Mouse (Mus musculus) hindbrain, embryonic 14.5 days (tissue): ENCODE data around the gene Pcsk6. TPM values are rescaled to one million over a fixed set of nuclear protein-coding genes. Genes with fewer than 3 reads are reported as not detected.

ENCODE experiments used
- ATAC-seq: fragments of 200-750 bp; cut with Nextera tagmentation; 2 replicates; pipeline ENCODE4 v1.8.0; 2017; ENCODE audit warnings: moderate number of reproducible peaks, mild to moderate bottlenecking, moderate TSS enrichment, moderate library complexity; ENCODE audit not compliant: low FRiP score
- DNase-seq: peaks from one replicate; pipeline ENCODE4 v3.0.0-alpha.2; 2015; ENCODE audit warnings: low spot score
- H3K27ac ChIP-seq: fragments of 300-500 bp; sonication (generic); 2 replicates; pipeline ENCODE4 v1.5.1; 2014; ENCODE audit warnings: mild to moderate bottlenecking, moderate library complexity
- H3K27me3 ChIP-seq: fragments of 300-500 bp; sonication (generic); 2 replicates; pipeline ENCODE4 v1.6.1; 2014; ENCODE audit warnings: mild to moderate bottlenecking, low read length, mixed read lengths; ENCODE audit not compliant: control insufficient read depth, insufficient read depth
- H3K36me3 ChIP-seq: fragments of 300-500 bp; sonication (generic); replicated peaks from 2 replicates; pipeline ENCODE4 v1.6.1; 2014; ENCODE audit not compliant: control insufficient read depth, insufficient read depth
- H3K4me1 ChIP-seq: fragments of 300-500 bp; sonication (generic); replicated peaks from 2 replicates; pipeline ENCODE4 v1.6.1; 2014; ENCODE audit warnings: antibody characterized with exemption, low read length, mixed read lengths; ENCODE audit not compliant: control insufficient read depth, insufficient read depth
- H3K4me2 ChIP-seq: fragments of 300-500 bp; sonication (generic); replicated peaks from 2 replicates; pipeline ENCODE4 v1.6.1; 2014; ENCODE audit warnings: mild to moderate bottlenecking, moderate library complexity
- H3K4me3 ChIP-seq: fragments of 300-500 bp; sonication (generic); replicated peaks from 2 replicates; pipeline ENCODE4 v1.5.1; 2014; ENCODE audit warnings: mild to moderate bottlenecking, low read length
- H3K9ac ChIP-seq: fragments of 300-500 bp; sonication (generic); 2 replicates; pipeline ENCODE4 v1.6.1; 2014
- H3K9me3 ChIP-seq: fragments of 300-500 bp; sonication (generic); 2 replicates; pipeline ENCODE4 v1.6.1; 2016; ENCODE audit warnings: low read length; ENCODE audit not compliant: control insufficient read depth
- WGBS: fragments of 180-500 bp; shearing (Covaris S2); extraction: QIAGEN DNeasy Blood & Tissue Kit; methylation state at CpG from one replicate; pipeline ENCODE4 v1.1.7; 2014; 5-methylcytosine and 5-hydroxymethylcytosine counted together
- polyA plus RNA-seq: library from polyadenylated mRNA; unstranded; fragments of >200 nt; fragmentation: Nextera tagmentation; extraction: Ambion mirVana; gene quantifications from 2 replicates; pipeline ENCODE4 v1.2.1, GENCODE M21; 2014

Pcsk6 gene
- polyA plus RNA-seq, 1 experiment from 2014 or later: 1.9 TPM

GRCm38 (mm10) chr7:65954583-65954982, 93.0 kb downstream of the Pcsk6 start:
- Histone ChIP-seq H3K4me2 (no peak overlapping the region), H3K36me3 (no peaks in the 10 kb centered on the region), H3K4me1 (peaks cover 12% of the 10 kb centered on the region; the same call in 1 of the 2 replicates), H3K9me3 (no peaks in the 10 kb centered on the region), H3K27me3 (no peaks in the 10 kb centered on the region), H3K27ac (no peak overlapping the region), H3K4me3 (no peak overlapping the region), H3K9ac (no peak overlapping the region)
- ATAC-seq (no peak), DNase-seq (no peak)
- WGBS: 74% methylated on average over 4 of the region's 4 CpGs

- no peaks in the 10 kb centered on the region for H3K9me3 ChIP-seq
- no peak overlapping the region for H3K4me3 ChIP-seq
- peak; percentile 79 for ATAC-seq
These were observed 94.0 kb downstream of the Pcsk6 start for GRCm38 (mm10) chr7:65955304-65956220.

GRCm38 (mm10) chr7:65957245-65957644, 95.7 kb downstream of the Pcsk6 start:
- H3K36me3 ChIP-seq: no peaks in the 10 kb centered on the region

More at GRCm38 (mm10) chr7:65955304-65956220, 94.0 kb downstream of the Pcsk6 start:
- 15% methylated on average over 24 of the region's 24 CpGs for WGBS
- no peaks in the 10 kb centered on the region for H3K27me3 ChIP-seq
- H3K27ac ChIP-seq: no peak overlapping the region
- peak overlapping the region; percentile 34 for H3K4me2 ChIP-seq
- H3K4me1 ChIP-seq: peaks cover 12% of the 10 kb centered on the region; the same call in 1 of the 2 replicates
- peak; percentile 31 for DNase-seq
- H3K36me3 ChIP-seq: no peaks in the 10 kb centered on the region
- H3K9ac ChIP-seq: no peak overlapping the region

GRCm38 (mm10) chr7:65958105-65958504, 96.6 kb downstream of the Pcsk6 start:
- Histone ChIP-seq H3K9ac (no peak overlapping the region), H3K4me1 (peaks cover 12% of the 10 kb centered on the region; the same call in 1 of the 2 replicates), H3K4me2 (no peak overlapping the region), H3K27ac (no peak overlapping the region), H3K9me3 (no peaks in the 10 kb centered on the region), H3K4me3 (no peak overlapping the region), H3K36me3 (no peaks in the 10 kb centered on the region), H3K27me3 (no peaks in the 10 kb centered on the region)
- no peak for DNase-seq
- 92% methylated on average over 5 of the region's 5 CpGs for WGBS
- ATAC-seq: no peak

More at GRCm38 (mm10) chr7:65957245-65957644, 95.7 kb downstream of the Pcsk6 start:
- Histone ChIP-seq H3K9ac (no peak overlapping the region), H3K4me3 (no peak overlapping the region), H3K4me1 (peaks cover 12% of the 10 kb centered on the region; the same call in 1 of the 2 replicates), H3K27me3 (no peaks in the 10 kb centered on the region), H3K4me2 (no peak overlapping the region), H3K9me3 (no peaks in the 10 kb centered on the region), H3K27ac (no peak overlapping the region)
- DNase-seq: no peak
- ATAC-seq: no peak
- 97% methylated on average over 1 of the region's 1 CpGs for WGBS

- H3K9ac ChIP-seq: no peak overlapping the region
- no peak overlapping the region for H3K4me2 ChIP-seq
- DNase-seq (no peak), ATAC-seq (no peak)
- H3K4me3 ChIP-seq: no peak overlapping the region
- H3K4me1 ChIP-seq: peaks cover 12% of the 10 kb centered on the region; the same call in 1 of the 2 replicates
- no peak overlapping the region for H3K27ac ChIP-seq
- H3K36me3 ChIP-seq: no peaks in the 10 kb centered on the region
- 95% methylated on average over 9 of the region's 9 CpGs for WGBS
- no peaks in the 10 kb centered on the region for H3K9me3 ChIP-seq
- H3K27me3 ChIP-seq: no peaks in the 10 kb centered on the region
These were observed 97.8 kb downstream of the Pcsk6 start for GRCm38 (mm10) chr7:65959221-65959924.

- Histone ChIP-seq H3K9ac (no peak overlapping the region), H3K4me3 (no peak overlapping the region), H3K27ac (no peak overlapping the region), H3K4me2 (no peak overlapping the region), H3K9me3 (no peaks in the 10 kb centered on the region), H3K27me3 (no peaks in the 10 kb centered on the region), H3K4me1 (no peaks in the 10 kb centered on the region), H3K36me3 (no peaks in the 10 kb centered on the region)
- DNase-seq (no peak), ATAC-seq (no peak)
- WGBS: 73% methylated on average over 7 of the region's 7 CpGs
These were observed 101.1 kb downstream of the Pcsk6 start for GRCm38 (mm10) chr7:65962611-65963010.

- no peak overlapping the region for H3K4me2 ChIP-seq
- no peaks in the 10 kb centered on the region for H3K9me3 ChIP-seq
- no peak overlapping the region for H3K4me3 ChIP-seq
- no peaks in the 10 kb centered on the region for H3K27me3 ChIP-seq
- no peak overlapping the region for H3K9ac ChIP-seq
- H3K4me1 ChIP-seq: no peaks in the 10 kb centered on the region
- H3K27ac ChIP-seq: no peak overlapping the region
- ATAC-seq: no peak
- H3K36me3 ChIP-seq: no peaks in the 10 kb centered on the region
- no peak for DNase-seq
These were observed 102.9 kb downstream of the Pcsk6 start for GRCm38 (mm10) chr7:65964398-65964797.

- ATAC-seq (no peak), DNase-seq (no peak)
- H3K4me3 ChIP-seq: no peak overlapping the region
- H3K4me1 ChIP-seq: no peaks in the 10 kb centered on the region
- H3K27me3 ChIP-seq: no peaks in the 10 kb centered on the region
- H3K36me3 ChIP-seq: no peaks in the 10 kb centered on the region
- WGBS: 85% methylated on average over 10 of the region's 10 CpGs
- H3K9ac ChIP-seq: no peak overlapping the region
- no peak overlapping the region for H3K27ac ChIP-seq
- no peaks in the 10 kb centered on the region for H3K9me3 ChIP-seq
- no peak overlapping the region for H3K4me2 ChIP-seq
These were observed 109.8 kb downstream of the Pcsk6 start for GRCm38 (mm10) chr7:65971301-65971700.

GRCm38 (mm10) chr7:65977286-65977685, 115.8 kb downstream of the Pcsk6 start:
- no peaks in the 10 kb centered on the region for H3K27me3 ChIP-seq

More at GRCm38 (mm10) chr7:65977286-65977685, 115.8 kb downstream of the Pcsk6 start:
- Histone ChIP-seq H3K27ac (no peak overlapping the region), H3K9ac (no peak overlapping the region), H3K4me2 (no peak overlapping the region), H3K4me1 (no peaks in the 10 kb centered on the region), H3K4me3 (no peak overlapping the region), H3K36me3 (no peaks in the 10 kb centered on the region), H3K9me3 (no peaks in the 10 kb centered on the region)
- 80% methylated on average over 5 of the region's 5 CpGs for WGBS
- ATAC-seq (no peak), DNase-seq (no peak)
